Mouse (Mus musculus) kidney, postnatal 0 days (tissue): ENCODE results near the gene Hapln2. TPM values are rescaled to one million over a fixed set of nuclear protein-coding genes. Genes with fewer than 3 reads are reported as not detected.
A peak's percentile ranks its signal among the peaks of the same experiment; 100 is the strongest.

Experiments
- ATAC-seq: fragments of 200-750 bp; cut with Nextera tagmentation; replicated peaks from 2 replicates; pipeline ENCODE4 v1.8.0; 2017; ENCODE audit warnings: low read depth, moderate number of reproducible peaks, moderate TSS enrichment, moderate library complexity; ENCODE audit not compliant: low FRiP score
- DNase-seq: peaks from one replicate; pipeline ENCODE4 v3.0.0-alpha.2; 2016; ENCODE audit warnings: low spot score
- H3K27ac ChIP-seq: fragments of 300-500 bp; sonication (generic); 2 replicates; pipeline ENCODE4 v1.5.1; 2014; ENCODE audit warnings: mild to moderate bottlenecking
- H3K27me3 ChIP-seq: fragments of 300-500 bp; sonication (generic); 2 replicates; pipeline ENCODE4 v1.6.1; 2014; ENCODE audit warnings: low read length, mixed read lengths; ENCODE audit not compliant: insufficient read depth
- H3K36me3 ChIP-seq: fragments of 300-500 bp; sonication (generic); 2 replicates; pipeline ENCODE4 v1.6.1; 2014; ENCODE audit warnings: low read length, mixed read lengths; ENCODE audit not compliant: insufficient read depth
- H3K4me1 ChIP-seq: fragments of 300-500 bp; sonication (generic); replicated peaks from 2 replicates; pipeline ENCODE4 v1.6.1; 2014; ENCODE audit warnings: antibody characterized with exemption, low read length, mixed read lengths; ENCODE audit not compliant: insufficient read depth
- H3K4me2 ChIP-seq: fragments of 300-500 bp; sonication (generic); 2 replicates; pipeline ENCODE4 v1.6.1; 2014; ENCODE audit warnings: mild to moderate bottlenecking, low read length, moderate library complexity, mixed read lengths
- H3K4me3 ChIP-seq: fragments of 300-500 bp; sonication (generic); replicated peaks from 2 replicates; pipeline ENCODE4 v1.5.1; 2014; ENCODE audit warnings: low read depth, low read length
- H3K9ac ChIP-seq: fragments of 300-500 bp; sonication (generic); 2 replicates; pipeline ENCODE4 v1.6.1; 2014; ENCODE audit warnings: low read depth, low read length
- H3K9me3 ChIP-seq: fragments of 300-500 bp; sonication (generic); replicated peaks from 2 replicates; pipeline ENCODE4 v1.6.1; 2016; ENCODE audit warnings: low read length, inconsistent platforms, mixed read lengths
- CTCF ChIP-seq: IDR thresholded peaks from 2 replicates; pipeline ENCODE4 v1.5.1; 2016; ENCODE audit warnings: antibody characterized with exemption, low read depth, mild to moderate bottlenecking, moderate library complexity
- WGBS: fragments of 180-500 bp; shearing (Covaris S2); extraction: QIAGEN DNeasy Blood & Tissue Kit; methylation state at CpG from one replicate; pipeline ENCODE4 v1.1.7; 2014; 5-methylcytosine and 5-hydroxymethylcytosine counted together
- polyA plus RNA-seq: library from polyadenylated mRNA; unstranded; fragments of >200 nt; fragmentation: Nextera tagmentation; extraction: Ambion mirVana; gene quantifications from 2 replicates; pipeline ENCODE4 v1.2.1, GENCODE M21; 2015

Gene Hapln2
- polyA plus RNA-seq, 1 experiment from 2014 or later, result 0.17 TPM

DNA sequence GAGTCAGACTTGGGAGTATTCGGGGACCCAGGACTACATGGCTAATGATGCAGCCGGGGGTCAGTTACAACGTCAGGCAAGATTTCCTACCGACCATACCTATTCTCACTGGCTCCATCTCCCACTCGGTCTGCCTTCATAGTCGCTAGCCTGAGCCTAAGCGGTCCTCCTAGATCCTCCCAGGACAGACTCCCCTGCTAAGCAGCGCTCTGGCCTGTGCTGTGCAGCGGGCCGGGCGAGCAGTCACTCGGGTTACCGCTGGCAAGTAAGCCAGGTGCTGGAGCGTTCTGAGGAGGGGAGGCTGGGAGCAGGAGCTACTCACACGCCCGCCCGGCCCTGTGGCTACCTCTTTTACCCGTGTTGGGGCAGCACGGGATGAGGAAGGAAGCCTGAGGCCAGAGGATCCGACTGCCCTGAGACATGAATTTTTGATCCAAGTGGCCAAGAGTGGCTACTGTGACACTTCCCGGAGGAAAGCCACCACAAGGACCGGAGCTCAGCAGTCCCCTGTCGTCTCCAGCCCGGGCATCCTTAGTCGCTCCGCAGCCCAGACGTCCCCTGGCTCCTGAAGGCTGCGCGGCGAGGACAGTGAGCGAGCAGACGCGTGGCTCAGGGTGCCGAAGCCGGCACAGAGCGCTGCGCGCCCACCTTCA lies 28.0 kb downstream of the Hapln2 start:
- Histone ChIP-seq H3K27ac (no peak overlapping the region), H3K9me3 (no peaks in the 10 kb centered on the region), H3K27me3 (peaks cover 87% of the 10 kb centered on the region), H3K4me1 (peaks cover 5% of the 10 kb centered on the region; the same call in 1 of the 2 replicates), H3K9ac (no peak overlapping the region), H3K36me3 (no peaks in the 10 kb centered on the region), H3K4me2 (peak overlapping the region; percentile 65), H3K4me3 (peak overlapping the region; percentile 36)
- ATAC-seq (no peak), DNase-seq (no peak)
- TF ChIP-seq CTCF, result no peak
- WGBS, result under 1% methylated on average over 37 of the region's 38 CpGs

- H3K9ac ChIP-seq, result no peak overlapping the region
- H3K4me2 ChIP-seq, result no peak overlapping the region
- H3K4me3 ChIP-seq, result no peak overlapping the region
- no peaks in the 10 kb centered on the region for H3K9me3 ChIP-seq
- H3K27ac ChIP-seq, result no peak overlapping the region
- no peak for TF ChIP-seq CTCF
- WGBS, result 6% methylated on average over 7 of the region's 7 CpGs
- H3K36me3 ChIP-seq, result no peaks in the 10 kb centered on the region
- H3K27me3 ChIP-seq, result peaks cover 90% of the 10 kb centered on the region
- H3K4me1 ChIP-seq, result peaks cover 5% of the 10 kb centered on the region; the same call in 1 of the 2 replicates
- no peak for DNase-seq
- no peak for ATAC-seq
Observed at GRCm38 (mm10) chr3:87998747-87999146, 28.6 kb downstream of the Hapln2 start.

DNA sequence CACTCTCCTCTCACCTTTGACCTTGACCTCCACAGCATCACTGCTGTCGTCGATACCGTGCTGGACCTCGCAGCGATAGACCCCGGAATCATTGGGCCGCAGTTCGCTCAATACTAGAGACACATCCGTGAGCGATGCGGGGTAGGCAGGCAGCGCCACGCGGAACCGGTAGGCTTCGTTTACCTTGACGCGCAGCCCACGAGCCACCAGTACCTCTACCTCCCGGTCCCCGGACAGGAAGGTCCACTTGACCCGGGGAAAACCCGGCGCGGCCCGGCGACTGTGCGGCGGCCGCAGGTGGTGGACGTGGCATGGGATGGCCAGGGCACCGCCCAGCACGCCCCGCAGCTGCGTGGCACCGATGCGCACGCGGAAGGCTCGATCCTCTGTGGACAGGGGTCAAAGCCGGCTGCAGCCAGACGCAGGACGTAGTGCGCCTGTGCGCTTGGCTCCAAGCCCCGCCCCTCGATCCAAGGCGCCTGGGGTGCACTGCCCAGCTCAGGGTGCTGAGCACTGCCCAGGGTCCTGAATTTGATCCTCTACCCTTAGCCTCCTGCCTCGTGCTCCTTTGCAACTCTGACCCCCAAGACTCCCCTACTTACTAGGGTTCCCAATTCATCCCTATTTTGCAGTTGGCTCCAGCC lies 30.3 kb downstream of the Hapln2 start:
- peaks cover 79% of the 10 kb centered on the region for H3K27me3 ChIP-seq
- H3K4me2 ChIP-seq, result peak overlapping the region; percentile 50
- 1% methylated on average over 49 of the region's 49 CpGs for WGBS
- peaks cover 5% of the 10 kb centered on the region; the same call in 1 of the 2 replicates for H3K4me1 ChIP-seq
- H3K36me3 ChIP-seq, result no peaks in the 10 kb centered on the region
- no peak overlapping the region for H3K9ac ChIP-seq
- H3K4me3 ChIP-seq, result peak overlapping the region; percentile 30
- no peaks in the 10 kb centered on the region for H3K9me3 ChIP-seq
- TF ChIP-seq CTCF, result no peak
- DNase-seq, result peak; percentile 55
- H3K27ac ChIP-seq, result no peak overlapping the region
- ATAC-seq, result 0 out of 2 replicates have a peak, but pooled peaks have one; percentile 44

DNA sequence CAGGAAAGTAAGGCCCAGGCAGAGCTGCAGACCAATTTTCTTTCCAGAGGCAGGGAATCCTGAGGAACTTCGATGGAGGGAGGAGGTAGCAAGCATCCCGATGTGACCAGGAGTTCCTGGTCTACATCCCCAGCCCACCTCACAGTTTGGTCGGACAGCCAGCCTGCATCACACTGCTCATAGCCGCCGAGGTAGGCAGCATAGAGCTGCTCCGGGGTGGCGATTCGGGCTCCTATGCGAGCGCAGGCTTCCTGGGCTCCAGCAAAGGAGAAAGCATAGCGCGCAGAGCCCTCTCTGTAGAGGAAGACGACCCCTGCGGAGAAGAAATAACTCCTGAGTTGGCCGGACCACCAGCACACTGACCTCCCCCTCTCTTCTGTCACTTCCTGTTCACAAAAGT lies 31.0 kb downstream of the Hapln2 start:
- H3K4me1 ChIP-seq, result peaks cover 5% of the 10 kb centered on the region; the same call in 1 of the 2 replicates
- DNase-seq (no peak), ATAC-seq (no peak)
- TF ChIP-seq CTCF, result no peak
- H3K9me3 ChIP-seq, result no peaks in the 10 kb centered on the region
- H3K36me3 ChIP-seq, result no peaks in the 10 kb centered on the region
- no peak overlapping the region for H3K9ac ChIP-seq
- peaks cover 72% of the 10 kb centered on the region for H3K27me3 ChIP-seq
- H3K4me2 ChIP-seq, result 0 out of 2 replicates have a peak overlapping the region, but pooled peaks have one; percentile 50
- no peak overlapping the region for H3K27ac ChIP-seq
- 2% methylated on average over 15 of the region's 15 CpGs for WGBS
- H3K4me3 ChIP-seq, result no peak overlapping the region

DNA sequence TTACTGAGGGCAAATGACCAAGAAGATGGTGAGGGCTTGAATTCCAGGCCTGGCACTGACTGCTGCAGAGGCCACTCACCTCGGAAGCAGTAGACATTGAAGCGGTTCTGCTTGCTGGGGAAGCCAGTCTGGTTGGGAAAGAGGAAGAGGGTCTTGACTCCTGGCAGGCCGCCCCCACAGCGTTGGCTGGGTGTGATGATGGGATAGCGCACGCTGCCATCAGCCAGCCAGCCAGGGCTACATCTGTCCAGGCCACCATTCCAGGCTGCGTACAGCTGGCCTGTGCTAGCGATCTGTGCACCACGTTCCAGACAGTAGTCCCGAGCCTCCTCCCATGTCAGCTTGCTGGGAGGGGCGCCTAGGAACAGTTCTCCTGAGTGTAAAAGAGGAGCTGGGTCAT lies 32.1 kb downstream of the Hapln2 start:
- no peak for ATAC-seq
- Histone ChIP-seq H3K4me3 (no peak overlapping the region), H3K36me3 (no peaks in the 10 kb centered on the region), H3K9me3 (no peaks in the 10 kb centered on the region), H3K4me2 (no peak overlapping the region), H3K9ac (no peak overlapping the region), H3K27me3 (peaks cover 63% of the 10 kb centered on the region), H3K4me1 (peaks cover 5% of the 10 kb centered on the region; the same call in 1 of the 2 replicates), H3K27ac (no peak overlapping the region)
- WGBS, result 33% methylated on average over 11 of the region's 11 CpGs
- DNase-seq, result no peak
- TF ChIP-seq CTCF, result no peak

- no peaks in the 10 kb centered on the region for H3K36me3 ChIP-seq
- no peak for TF ChIP-seq CTCF
- H3K4me3 ChIP-seq, result no peak overlapping the region
- H3K27ac ChIP-seq, result no peak overlapping the region
- peak; percentile 68 for DNase-seq
- no peak overlapping the region for H3K9ac ChIP-seq
- WGBS, result 1% methylated on average over 4 of the region's 6 CpGs
- no peak overlapping the region for H3K4me2 ChIP-seq
- peaks cover 5% of the 10 kb centered on the region; the same call in 1 of the 2 replicates for H3K4me1 ChIP-seq
- H3K9me3 ChIP-seq, result no peaks in the 10 kb centered on the region
- peaks cover 44% of the 10 kb centered on the region for H3K27me3 ChIP-seq
- no peak for ATAC-seq
Observed at GRCm38 (mm10) chr3:87993436-87993835, 33.9 kb downstream of the Hapln2 start.
